Mouse (Mus musculus): Measurements from ENCODE around the gene Sv2a. TPM values are rescaled to one million over a fixed set of nuclear protein-coding genes. Genes with fewer than 3 reads are reported as not detected.

Sv2a gene
- total RNA-seq (2023; ENCODE audit: inconsistent age), result 2.2 to 4.4 TPM (median 2.7 TPM) in 4 replicates

DNA sequence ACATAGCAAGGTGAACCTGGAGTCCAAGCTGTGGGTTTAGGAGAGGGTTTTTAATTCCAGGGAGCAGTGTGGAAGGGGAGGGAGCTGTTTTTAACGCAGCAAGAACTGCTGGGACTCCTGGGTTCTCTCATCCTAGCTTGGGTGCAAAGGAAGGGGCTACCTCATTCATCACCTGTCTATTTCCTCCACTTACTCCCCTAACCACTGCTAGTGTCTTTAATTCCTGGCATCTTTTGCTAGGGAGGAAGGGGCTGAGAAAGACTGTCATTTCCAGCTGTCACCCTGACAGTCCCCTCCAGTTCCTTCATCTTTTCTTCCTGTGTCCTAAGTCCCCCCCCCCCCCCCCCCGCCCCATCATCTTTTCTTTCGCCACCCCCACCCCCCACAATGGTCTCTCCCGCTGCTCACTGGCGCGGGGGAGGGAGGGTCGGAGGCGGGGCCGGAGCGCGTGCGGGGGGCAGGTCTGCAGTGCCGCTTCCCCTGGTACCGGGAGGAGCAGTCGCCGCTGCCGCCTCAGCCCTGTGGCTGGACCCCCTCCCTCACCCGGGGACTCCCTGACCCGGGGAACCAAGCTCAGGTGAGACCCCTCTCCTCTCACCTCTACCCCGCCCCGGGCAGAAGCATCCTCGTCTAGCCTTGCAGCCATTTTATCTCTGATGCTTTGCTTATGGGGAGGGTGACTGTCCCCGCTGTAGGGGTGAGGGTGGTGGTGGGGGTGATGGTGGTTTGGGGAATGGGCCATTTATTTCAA, at the start of gene Sv2a:
TSS of gene Sv2a (plus strand) at position 425 of the 751 bp plus-strand sequence.

DNA sequence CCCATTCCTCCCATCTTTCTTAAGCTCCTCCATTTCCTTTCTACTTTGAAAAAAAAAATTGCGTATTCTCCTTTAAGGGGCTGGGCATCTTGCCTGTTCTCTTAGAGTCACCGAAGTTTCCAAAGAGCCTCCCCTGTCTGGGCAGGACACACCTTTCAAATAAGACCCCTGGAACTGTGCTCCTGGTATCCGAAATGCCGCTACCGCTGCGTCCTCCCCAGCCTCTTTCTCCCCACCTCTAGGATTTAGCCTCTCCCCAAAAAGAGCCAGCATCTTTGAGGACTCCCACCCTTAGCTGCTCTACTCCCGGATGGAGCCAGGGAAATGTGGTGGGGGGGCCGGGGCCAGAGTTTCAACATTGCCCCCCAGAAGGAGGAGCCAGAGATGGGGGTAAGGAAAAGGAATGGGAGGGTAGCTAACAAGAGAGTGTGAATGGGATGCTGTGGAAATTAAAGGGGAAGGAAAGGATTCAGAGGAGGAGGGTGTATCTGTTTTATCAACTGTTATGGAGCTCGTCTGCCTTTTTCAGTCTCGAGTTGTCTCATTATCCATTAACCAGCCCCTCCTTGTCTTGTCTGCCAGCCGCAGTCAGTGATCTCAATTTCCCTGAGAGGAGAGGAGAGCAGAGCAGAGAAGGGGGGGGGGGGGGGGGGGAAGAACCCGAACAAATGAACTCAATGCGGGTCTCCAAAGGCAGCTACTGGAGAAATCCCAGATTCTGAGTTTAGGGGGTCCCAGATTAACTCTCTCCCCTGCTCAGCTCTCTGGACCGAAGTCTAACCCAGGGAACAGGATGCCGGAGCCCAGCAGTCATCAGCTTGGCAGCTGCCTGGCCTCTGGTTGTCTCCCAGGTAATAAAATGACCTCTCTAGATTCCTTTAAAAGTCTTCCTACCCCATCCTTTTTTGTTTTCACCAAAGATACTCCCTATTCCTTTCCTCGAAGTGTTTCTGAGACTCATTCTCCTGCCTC, 18.8 kb upstream of the Sv2a start, which contains the start of gene Mtmr11:
TSS of gene Mtmr11 (plus strand) at position 136 of the 972 bp plus-strand sequence.

DNA sequence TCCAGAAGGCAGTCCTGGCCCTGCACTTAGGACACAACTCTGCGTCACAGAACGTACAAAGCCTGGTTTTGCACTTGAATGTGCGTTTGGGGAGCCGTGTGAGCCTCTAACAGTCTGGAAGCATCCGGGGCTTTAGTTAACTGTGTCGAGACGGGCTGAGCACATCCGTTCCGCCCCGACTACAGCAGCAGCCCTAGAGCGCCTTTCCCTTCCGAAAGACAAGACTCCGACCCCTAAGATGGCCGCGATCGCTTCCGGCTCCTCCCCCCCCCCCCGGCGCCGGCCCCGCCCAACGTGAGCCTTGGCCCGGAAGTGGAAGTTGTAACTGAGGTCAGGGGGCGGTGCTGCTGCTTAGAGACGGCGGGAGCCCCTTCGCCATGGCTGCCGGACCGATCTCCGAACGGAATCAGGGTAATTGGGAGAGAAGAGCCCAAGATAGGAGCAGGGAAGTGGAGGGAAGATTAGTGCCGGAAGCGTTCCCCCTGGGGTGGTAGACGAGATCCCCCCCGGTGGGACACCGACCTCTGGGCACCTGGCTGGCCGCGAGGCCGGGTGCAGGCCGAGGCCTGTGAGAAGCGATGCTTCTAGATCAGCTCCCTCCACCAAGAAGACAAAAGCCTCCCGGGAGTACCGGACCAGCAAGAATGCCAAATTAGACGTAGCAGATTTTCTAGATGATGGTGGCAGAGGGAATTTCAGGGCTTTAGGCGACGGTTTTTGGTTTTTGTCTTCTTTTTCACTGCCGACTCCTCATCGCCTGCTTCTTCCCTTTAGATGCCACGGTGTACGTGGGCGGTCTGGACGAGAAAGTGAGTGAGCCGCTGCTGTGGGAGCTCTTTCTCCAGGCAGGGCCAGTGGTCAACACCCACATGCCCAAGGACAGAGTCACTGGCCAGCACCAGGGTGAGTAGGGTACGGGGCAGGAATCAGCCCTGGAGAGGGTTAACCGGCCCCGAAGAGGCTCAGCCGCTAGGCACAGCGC, 8.5 kb upstream of the Sv2a start, which contains the start of gene Sf3b4:
TSS of gene Sf3b4 (plus strand) at position 136 of the 982 bp plus-strand sequence.

DNA sequence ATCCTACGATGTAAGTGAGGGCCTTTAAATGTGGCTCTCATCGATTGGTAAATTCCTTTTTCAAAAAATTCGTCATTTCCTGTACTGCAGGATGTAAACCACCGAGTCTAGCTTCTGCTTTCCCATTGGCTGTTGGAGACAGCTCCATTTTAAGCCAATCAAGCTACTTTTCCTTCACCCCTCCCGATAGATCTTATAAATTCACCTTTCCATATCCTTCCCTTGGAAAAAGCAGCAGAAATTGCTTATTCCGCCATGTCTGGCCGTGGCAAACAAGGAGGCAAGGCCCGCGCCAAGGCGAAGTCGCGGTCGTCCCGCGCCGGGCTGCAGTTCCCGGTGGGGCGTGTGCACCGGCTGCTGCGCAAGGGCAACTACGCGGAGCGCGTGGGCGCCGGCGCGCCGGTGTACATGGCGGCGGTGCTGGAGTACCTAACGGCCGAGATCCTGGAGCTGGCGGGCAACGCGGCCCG, 38.7 kb downstream of the Sv2a start, which contains the start of the genes Bola1 and Hist2h2ab:
TSS of gene Bola1 (minus strand) at position 49 of the 470 bp plus-strand sequence.
TSS of gene Hist2h2ab (plus strand) at position 205 of the 470 bp plus-strand sequence.

DNA sequence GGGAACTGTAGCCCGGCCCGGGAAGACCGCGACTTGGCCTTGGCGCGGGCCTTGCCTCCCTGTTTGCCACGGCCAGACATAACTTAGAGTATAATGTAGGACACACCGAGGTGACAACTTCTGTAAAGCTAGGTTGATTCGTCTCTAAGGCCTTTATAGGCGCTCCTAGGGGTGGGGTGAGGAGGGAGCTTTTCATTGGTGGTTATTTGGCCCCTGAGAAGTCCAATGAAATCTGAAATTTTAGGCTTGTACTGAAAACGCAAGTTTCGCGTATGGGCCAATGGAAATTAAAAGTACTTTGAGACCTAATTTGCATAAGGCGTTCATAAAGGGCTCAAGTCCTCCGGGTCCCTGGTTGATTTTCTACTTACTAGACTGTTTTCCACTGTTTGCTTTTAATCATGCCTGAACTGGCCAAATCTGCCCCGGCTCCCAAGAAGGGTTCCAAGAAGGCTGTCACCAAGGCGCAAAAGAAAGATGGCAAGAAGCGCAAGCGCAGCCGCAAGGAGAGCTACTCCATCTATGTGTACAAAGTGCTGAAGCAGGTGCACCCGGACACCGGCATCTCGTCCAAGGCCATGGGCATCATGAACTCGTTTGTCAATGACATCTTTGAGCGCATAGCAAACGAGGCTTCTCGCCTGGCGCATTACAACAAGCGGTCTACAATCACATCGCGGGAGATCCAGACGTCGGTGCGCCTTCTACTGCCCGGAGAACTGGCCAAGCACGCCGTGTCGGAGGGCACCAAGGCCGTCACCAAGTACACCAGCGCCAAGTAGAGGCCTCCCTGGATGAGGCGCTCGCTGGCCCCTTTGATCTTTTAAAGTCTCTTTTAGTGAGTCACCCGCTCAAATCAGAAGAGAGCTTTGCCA, 40.1 kb downstream of the Sv2a start, which contains the start of the genes Hist2h2ac and Hist2h2be:
TSS of gene Hist2h2ac (minus strand) at position 116 of the 875 bp plus-strand sequence.
TSS of gene Hist2h2be (plus strand) at position 355 of the 875 bp plus-strand sequence.

DNA sequence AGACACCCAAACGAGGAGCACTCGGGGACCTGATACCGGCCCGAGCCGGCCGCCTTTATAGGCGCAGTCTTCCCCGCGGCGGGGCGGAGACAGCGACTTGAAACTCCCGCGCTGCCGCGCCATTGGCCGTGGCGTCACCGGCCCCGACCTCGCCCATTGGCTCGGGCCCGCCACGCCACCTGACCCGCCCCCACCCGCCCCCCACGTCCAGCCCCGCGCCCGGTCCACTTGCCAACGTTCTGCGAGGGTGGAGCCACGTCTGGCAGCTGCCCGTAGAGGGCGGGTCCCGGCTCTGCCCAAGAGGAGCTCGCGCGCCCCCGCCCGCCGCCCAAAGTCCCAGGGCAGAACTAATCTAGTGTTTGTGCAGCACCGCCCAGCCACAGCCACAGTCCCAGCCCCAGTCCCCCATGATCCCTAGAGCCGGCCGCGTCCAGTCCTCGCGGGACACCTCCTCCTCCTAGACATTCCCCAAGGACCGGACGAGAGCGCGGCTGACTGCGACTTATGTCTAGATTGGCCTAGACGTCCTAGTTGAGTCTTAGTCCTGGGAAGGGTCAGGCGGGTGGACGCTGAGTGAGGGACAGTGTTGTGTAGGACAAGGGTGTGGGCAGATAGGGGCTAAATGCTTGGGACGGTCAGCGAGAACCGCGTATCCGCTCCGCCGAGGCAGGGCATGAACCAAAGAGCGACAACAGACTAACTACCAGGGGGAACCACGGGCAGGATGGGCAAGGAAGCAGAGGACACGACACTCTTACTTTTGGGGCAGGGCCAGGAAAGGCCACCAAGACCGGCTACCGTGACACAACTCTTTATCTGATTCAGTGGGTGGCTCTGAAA, 58.2 kb downstream of the Sv2a start, which contains the start of gene Hist2h3c2:
TSS of gene Hist2h3c2 (minus strand) at position 174 of the 840 bp plus-strand sequence.

DNA sequence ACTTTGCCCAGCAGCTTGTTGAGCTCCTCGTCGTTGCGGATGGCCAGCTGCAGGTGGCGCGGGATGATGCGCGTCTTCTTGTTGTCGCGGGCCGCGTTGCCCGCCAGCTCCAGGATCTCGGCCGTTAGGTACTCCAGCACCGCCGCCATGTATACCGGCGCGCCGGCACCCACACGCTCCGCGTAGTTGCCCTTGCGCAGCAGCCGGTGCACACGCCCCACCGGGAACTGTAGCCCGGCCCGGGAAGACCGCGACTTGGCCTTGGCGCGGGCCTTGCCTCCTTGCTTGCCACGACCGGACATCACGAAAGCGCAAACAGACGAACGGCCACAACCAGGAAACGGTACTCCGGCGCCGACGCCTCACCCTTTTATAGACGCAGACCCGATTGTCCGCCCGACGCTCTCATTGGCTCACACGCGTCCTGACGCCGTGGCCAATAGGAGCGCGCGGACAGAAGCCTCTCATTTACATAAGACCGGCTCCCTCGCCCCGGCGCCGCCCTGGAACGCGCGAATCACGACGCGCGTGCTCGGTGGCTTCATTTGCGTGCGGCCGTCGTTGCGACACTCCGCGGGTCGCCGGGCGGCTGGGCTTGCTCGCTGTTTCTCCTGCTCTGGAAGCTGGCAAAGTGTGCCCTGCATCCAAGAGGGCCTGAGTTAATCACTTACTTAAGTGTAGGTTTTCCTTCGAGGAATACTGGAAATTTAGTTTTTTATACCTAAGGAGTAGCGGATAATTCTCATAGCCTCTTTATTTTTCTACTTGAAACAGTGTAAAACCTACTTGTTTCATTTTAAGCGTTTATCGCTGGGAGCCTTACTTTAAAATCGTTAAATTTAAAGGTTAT, 59.2 kb downstream of the Sv2a start, which contains the start of gene Hist2h2aa2:
TSS of gene Hist2h2aa2 (minus strand) at position 328 of the 850 bp plus-strand sequence.

Other genes starting within 250 kb of the Sv2a start
- 203 to 253 TPM (median 234 TPM) in 4 replicates for gene Plekho1, start 185.2 kb upstream of the Sv2a start, total RNA-seq (2023; ENCODE audit: inconsistent age)
- gene Vps45, start 122.7 kb upstream of the Sv2a start, total RNA-seq (2023; ENCODE audit: inconsistent age), result 16.8 to 29.1 TPM (median 20.3 TPM) in 4 replicates
- gene Otud7b, start 76.6 kb upstream of the Sv2a start, total RNA-seq (2023; ENCODE audit: inconsistent age), result 53.7 to 61.3 TPM (median 54.9 TPM) in 4 replicates
- gene Mtmr11, start 19.1 kb upstream of the Sv2a start, total RNA-seq (2023; ENCODE audit: inconsistent age), result 1.9 to 3.4 TPM (median 2.4 TPM) in 4 replicates
- 86.6 to 96.9 TPM (median 89.8 TPM) in 4 replicates for gene Sf3b4, start 8.8 kb upstream of the Sv2a start, total RNA-seq (2023; ENCODE audit: inconsistent age)
- 8.4 to 10.2 TPM (median 9.0 TPM) in 4 replicates for gene Bola1, start 38.6 kb downstream of the Sv2a start, total RNA-seq (2023; ENCODE audit: inconsistent age)
- 5.1 to 10.3 TPM (median 7.2 TPM) in 4 replicates for gene Hist2h2ab, start 38.7 kb downstream of the Sv2a start, total RNA-seq (2023; ENCODE audit: inconsistent age)
- gene Hist2h2ac, start 39.7 kb downstream of the Sv2a start, total RNA-seq (2023; ENCODE audit: inconsistent age), result 110 to 130 TPM (median 113 TPM) in 4 replicates
- gene Hist2h2be, start 40.0 kb downstream of the Sv2a start, total RNA-seq (2023; ENCODE audit: inconsistent age), result 4.9 to 5.8 TPM (median 5.0 TPM) in 4 replicates
- 1.6 to 5.2 TPM (median 3.2 TPM) in 4 replicates for gene Hist2h3c2, start 58.0 kb downstream of the Sv2a start, total RNA-seq (2023; ENCODE audit: inconsistent age)
- 684 to 746 TPM (median 716 TPM) in 4 replicates for gene Hist2h2aa2, start 59.1 kb downstream of the Sv2a start, total RNA-seq (2023; ENCODE audit: inconsistent age)
- gene Hist2h2aa1, start 64.3 kb downstream of the Sv2a start, total RNA-seq (2023; ENCODE audit: inconsistent age), result 4.9 to 9.3 TPM (median 6.8 TPM) in 3 of 4 replicates, not detected in the other
- not detected in 4 replicates for gene Hist2h3c1, start 65.5 kb downstream of the Sv2a start, total RNA-seq (2023; ENCODE audit: inconsistent age)
- 52.3 to 62.2 TPM (median 53.7 TPM) in 4 replicates for gene Hist2h4, start 82.2 kb downstream of the Sv2a start, total RNA-seq (2023; ENCODE audit: inconsistent age)
- gene Hist2h3b, start 87.5 kb downstream of the Sv2a start, total RNA-seq (2023; ENCODE audit: inconsistent age), result 151 to 194 TPM (median 183 TPM) in 4 replicates
- gene Hist2h2bb, start 88.6 kb downstream of the Sv2a start, total RNA-seq (2023; ENCODE audit: inconsistent age), result 179 to 204 TPM (median 198 TPM) in 4 replicates
- 0.19 to 0.60 TPM (median 0.52 TPM) in 4 replicates for gene Fcgr1, start 112.8 kb downstream of the Sv2a start, total RNA-seq (2023; ENCODE audit: inconsistent age)

All from B cell, adult (primary cell).